Mouse (Mus musculus) neural tube, embryonic 12.5 days (tissue): ENCODE measurements around the gene Syncrip. TPM values are rescaled to one million over a fixed set of nuclear protein-coding genes. Genes with fewer than 3 reads are reported as not detected.
A peak's percentile ranks its signal among the peaks of the same experiment; 100 is the strongest.

Source experiments
- ATAC-seq: fragments of 200-750 bp; cut with Nextera tagmentation; 2 replicates; pipeline ENCODE4 v1.8.0; 2017; ENCODE audit warnings: low read depth, mild to moderate bottlenecking, moderate TSS enrichment, moderate library complexity; ENCODE audit not compliant: low FRiP score
- H3K27ac ChIP-seq: fragments of 300-500 bp; sonication (generic); 2 replicates; pipeline ENCODE4 v1.5.1; 2016
- H3K27me3 ChIP-seq: fragments of 300-500 bp; sonication (generic); replicated peaks from 2 replicates; pipeline ENCODE4 v1.6.1; 2016; ENCODE audit warnings: mild to moderate bottlenecking
- H3K36me3 ChIP-seq: fragments of 300-500 bp; sonication (generic); 2 replicates; pipeline ENCODE4 v1.6.1; 2016; ENCODE audit warnings: mild to moderate bottlenecking
- H3K4me1 ChIP-seq: fragments of 300-500 bp; sonication (generic); 2 replicates; pipeline ENCODE4 v1.6.1; 2016
- H3K4me2 ChIP-seq: fragments of 300-500 bp; sonication (generic); replicated peaks from 2 replicates; pipeline ENCODE4 v1.6.1; 2016; ENCODE audit warnings: mild to moderate bottlenecking
- H3K4me3 ChIP-seq: fragments of 300-500 bp; sonication (generic); 2 replicates; pipeline ENCODE4 v1.5.1; 2016
- H3K9ac ChIP-seq: fragments of 300-500 bp; sonication (generic); 2 replicates; pipeline ENCODE4 v1.6.1; 2016; ENCODE audit warnings: mild to moderate bottlenecking
- H3K9me3 ChIP-seq: fragments of 300-500 bp; sonication (generic); 2 replicates; pipeline ENCODE4 v1.6.1; 2016; ENCODE audit warnings: mild to moderate bottlenecking
- WGBS: fragments of 180-500 bp; shearing (Covaris S2); methylation state at CpG from one replicate; pipeline ENCODE4 v1.1.7; 2016; 5-methylcytosine and 5-hydroxymethylcytosine counted together
- polyA plus RNA-seq: library from polyadenylated mRNA; unstranded; fragments of >200 nt; fragmentation: Nextera tagmentation; extraction: Ambion mirVana; gene quantifications from 2 replicates; pipeline ENCODE4 v1.2.1, GENCODE M21; 2016

The Syncrip gene
- polyA plus RNA-seq, 1 experiment from 2014 or later: 102 TPM

GRCm38 (mm10) chr9:88520122-88520848 lies 37.9 kb upstream of the Syncrip start:
- Histone ChIP-seq H3K9me3 (no peaks in the 10 kb centered on the region), H3K4me1 (peaks cover 17% of the 10 kb centered on the region), H3K27ac (no peak overlapping the region), H3K4me3 (peak overlapping the region; percentile 68), H3K4me2 (peak overlapping the region; percentile 73), H3K9ac (peak overlapping the region; percentile 3; the same call in 1 of the 2 replicates), H3K36me3 (peaks cover 10% of the 10 kb centered on the region; the same call in 1 of the 2 replicates), H3K27me3 (no peaks in the 10 kb centered on the region)
- ATAC-seq: no peak
- WGBS: 15% methylated on average over 2 of the region's 2 CpGs

GRCm38 (mm10) chr9:88519390-88520121 lies 37.2 kb upstream of the Syncrip start:
- Histone ChIP-seq H3K4me1 (peaks cover 17% of the 10 kb centered on the region), H3K9ac (no peak overlapping the region), H3K9me3 (no peaks in the 10 kb centered on the region), H3K4me2 (no peak overlapping the region), H3K4me3 (no peak overlapping the region), H3K27ac (no peak overlapping the region), H3K36me3 (peaks cover 10% of the 10 kb centered on the region; the same call in 1 of the 2 replicates), H3K27me3 (no peaks in the 10 kb centered on the region)
- ATAC-seq: no peak

GRCm38 (mm10) chr9:88516361-88516995 lies 34.1 kb upstream of the Syncrip start:
- Histone ChIP-seq H3K9ac (no peak overlapping the region), H3K4me3 (no peak overlapping the region), H3K9me3 (no peaks in the 10 kb centered on the region), H3K4me1 (peaks cover 13% of the 10 kb centered on the region), H3K27me3 (no peaks in the 10 kb centered on the region), H3K27ac (no peak overlapping the region), H3K36me3 (peaks cover 10% of the 10 kb centered on the region; the same call in 1 of the 2 replicates), H3K4me2 (no peak overlapping the region)
- ATAC-seq: no peak
- WGBS: 90% methylated on average over 3 of the region's 3 CpGs

- 91% methylated on average over 1 of the region's 1 CpGs for WGBS
- ATAC-seq: no peak
- Histone ChIP-seq H3K4me1 (peaks cover 8% of the 10 kb centered on the region), H3K4me3 (no peak overlapping the region), H3K36me3 (peaks cover 5% of the 10 kb centered on the region; the same call in 1 of the 2 replicates), H3K27ac (no peak overlapping the region), H3K9ac (no peak overlapping the region), H3K4me2 (no peak overlapping the region), H3K9me3 (no peaks in the 10 kb centered on the region), H3K27me3 (no peaks in the 10 kb centered on the region)
Measured at GRCm38 (mm10) chr9:88515546-88515945, 33.2 kb upstream of the Syncrip start.

GRCm38 (mm10) chr9:88501846-88502245 lies 19.5 kb upstream of the Syncrip start:
- H3K9me3 ChIP-seq: no peaks in the 10 kb centered on the region
- H3K9ac ChIP-seq: no peak overlapping the region
- no peak overlapping the region for H3K4me3 ChIP-seq
- no peak for ATAC-seq
- no peaks in the 10 kb centered on the region for H3K4me1 ChIP-seq
- no peak overlapping the region for H3K27ac ChIP-seq
- no peak overlapping the region for H3K4me2 ChIP-seq
- H3K27me3 ChIP-seq: no peaks in the 10 kb centered on the region
- 90% methylated on average over 6 of the region's 6 CpGs for WGBS
- H3K36me3 ChIP-seq: no peaks in the 10 kb centered on the region

- Histone ChIP-seq H3K4me2 (no peak overlapping the region), H3K27ac (no peak overlapping the region), H3K9me3 (no peaks in the 10 kb centered on the region), H3K9ac (no peak overlapping the region), H3K27me3 (no peaks in the 10 kb centered on the region), H3K4me3 (no peak overlapping the region), H3K4me1 (no peaks in the 10 kb centered on the region), H3K36me3 (no peaks in the 10 kb centered on the region)
- WGBS: 82% methylated on average over 2 of the region's 2 CpGs
- no peak for ATAC-seq
Measured at GRCm38 (mm10) chr9:88500112-88500511, 17.7 kb upstream of the Syncrip start.

- H3K36me3 ChIP-seq: no peaks in the 10 kb centered on the region
- H3K9me3 ChIP-seq: no peaks in the 10 kb centered on the region
- no peak overlapping the region for H3K27ac ChIP-seq
- H3K4me1 ChIP-seq: no peaks in the 10 kb centered on the region
- no peak overlapping the region for H3K4me2 ChIP-seq
- no peaks in the 10 kb centered on the region for H3K27me3 ChIP-seq
- no peak for ATAC-seq
- no peak overlapping the region for H3K4me3 ChIP-seq
- H3K9ac ChIP-seq: no peak overlapping the region
- 89% methylated on average over 1 of the region's 1 CpGs for WGBS
Measured at GRCm38 (mm10) chr9:88492522-88492921, 10.1 kb upstream of the Syncrip start.

GRCm38 (mm10) chr9:88484531-88484930 lies 2.2 kb upstream of the Syncrip start:
- WGBS: 61% methylated on average over 6 of the region's 6 CpGs
- H3K9me3 ChIP-seq: no peaks in the 10 kb centered on the region
- H3K36me3 ChIP-seq: no peaks in the 10 kb centered on the region
- H3K4me2 ChIP-seq: no peak overlapping the region
- H3K4me3 ChIP-seq: no peak overlapping the region
- H3K4me1 ChIP-seq: peaks cover 7% of the 10 kb centered on the region
- no peak for ATAC-seq
- H3K27me3 ChIP-seq: no peaks in the 10 kb centered on the region
- H3K27ac ChIP-seq: no peak overlapping the region
- H3K9ac ChIP-seq: no peak overlapping the region

- Histone ChIP-seq H3K27me3 (no peaks in the 10 kb centered on the region), H3K4me3 (peak overlapping the region; percentile 100), H3K9ac (peak overlapping the region; percentile 88), H3K4me2 (peak overlapping the region; percentile 60), H3K4me1 (peaks cover 7% of the 10 kb centered on the region), H3K36me3 (0 out of 2 replicates have a peak, but pooled peaks cover 2% of the 10 kb centered on the region), H3K9me3 (no peaks in the 10 kb centered on the region), H3K27ac (peak overlapping the region; percentile 99)
- no peak for ATAC-seq
- WGBS: under 1% methylated on average over 43 of the region's 52 CpGs
Measured at GRCm38 (mm10) chr9:88482829-88483396, 539 bp upstream of the Syncrip start.

GRCm38 (mm10) chr9:88481791-88482160 lies 598 bp downstream of the Syncrip start:
- no peak; the same call in none of the 2 replicates for ATAC-seq

GRCm38 (mm10) chr9:88481061-88481790 lies 1.1 kb downstream of the Syncrip start:
- Histone ChIP-seq H3K36me3 (peaks cover 11% of the 10 kb centered on the region), H3K27ac (peak overlapping the region; percentile 97), H3K9ac (peak overlapping the region; percentile 99), H3K27me3 (no peaks in the 10 kb centered on the region), H3K4me1 (peaks cover 7% of the 10 kb centered on the region), H3K4me3 (peak overlapping the region; percentile 100), H3K9me3 (no peaks in the 10 kb centered on the region), H3K4me2 (peak overlapping the region; percentile 71)
- ATAC-seq: no peak; the same call in 1 of the 2 replicates
- WGBS: under 1% methylated on average over 67 of the region's 78 CpGs

More at GRCm38 (mm10) chr9:88481791-88482160, 598 bp downstream of the Syncrip start:
- Histone ChIP-seq H3K36me3 (peaks cover 9% of the 10 kb centered on the region; the same call in 1 of the 2 replicates), H3K27me3 (no peaks in the 10 kb centered on the region), H3K9me3 (no peaks in the 10 kb centered on the region), H3K9ac (peak overlapping the region; percentile 99), H3K4me3 (peak overlapping the region; percentile 100), H3K4me1 (peaks cover 7% of the 10 kb centered on the region), H3K27ac (peak overlapping the region; percentile 97), H3K4me2 (peak overlapping the region; percentile 71)
- 2% methylated on average over 35 of the region's 43 CpGs for WGBS
